Mouse (Mus musculus) layer of hippocampus, adult 2 months (tissue): ENCODE measurements around the gene Rhpn2. TPM values are rescaled to one million over a fixed set of nuclear protein-coding genes. Genes with fewer than 3 reads are reported as not detected.
A peak's percentile ranks its signal among the peaks of the same experiment; 100 is the strongest.

Experiments
- DNase-seq, 2 experiments: peaks; one replicate each; pipeline ENCODE4 v3.0.0; 2022; ENCODE audit warnings: low spot score in 2 of 2
- H3K27ac ChIP-seq: fragments of 200-600 bp; 2 replicates; pipeline ENCODE4 v1.8.1; 2022
- H3K4me3 ChIP-seq: fragments of 200-600 bp; 2 replicates; pipeline ENCODE4 v1.8.1; 2022; ENCODE audit warnings: mild to moderate bottlenecking
- CTCF ChIP-seq: fragments of 200-600 bp; conservative IDR thresholded peaks from 2 replicates; pipeline ENCODE4 v1.8.1; 2022; ENCODE audit warnings: antibody characterized with exemption, mild to moderate bottlenecking, moderate library complexity
- total RNA-seq, 2 experiments: library from RNA; stranded (reverse); gene quantifications; 2 replicates each; pipeline ENCODE4 v1.2.3; 2021

Gene Rhpn2
- total RNA-seq, 2 experiments from 2014 or later = 4.3 to 5.9 TPM

- no peak for DNase-seq
- no peak overlapping the region for H3K4me3 ChIP-seq
- no peak for TF ChIP-seq CTCF
- H3K27ac ChIP-seq = no peak overlapping the region
Measured at GRCm38 (mm10) chr7:35322732-35323420, 11.1 kb upstream of the Rhpn2 start.

DNA sequence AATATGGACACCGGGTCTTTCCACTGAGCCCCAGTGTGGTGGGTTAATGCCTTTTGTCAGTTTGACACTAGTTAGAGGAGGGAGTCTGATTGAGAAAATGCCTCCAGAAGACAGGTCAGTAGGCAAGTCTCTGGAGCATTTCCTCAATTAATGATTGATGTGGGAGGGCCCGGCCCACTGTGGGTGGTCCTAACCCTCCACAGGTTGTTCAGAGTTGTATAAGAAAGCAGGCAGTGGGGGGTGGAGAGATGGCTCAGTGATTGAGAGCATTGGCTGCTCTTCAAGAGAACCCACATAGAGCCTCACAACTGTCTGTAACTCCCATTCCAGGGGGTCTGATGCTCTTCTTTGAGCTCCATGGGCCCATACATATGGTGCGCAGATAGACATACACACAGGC lies 2.4 kb upstream of the Rhpn2 start:
- Histone ChIP-seq H3K27ac (no peak overlapping the region), H3K4me3 (no peak overlapping the region)
- DNase-seq = no peak
- TF ChIP-seq CTCF = no peak

DNA sequence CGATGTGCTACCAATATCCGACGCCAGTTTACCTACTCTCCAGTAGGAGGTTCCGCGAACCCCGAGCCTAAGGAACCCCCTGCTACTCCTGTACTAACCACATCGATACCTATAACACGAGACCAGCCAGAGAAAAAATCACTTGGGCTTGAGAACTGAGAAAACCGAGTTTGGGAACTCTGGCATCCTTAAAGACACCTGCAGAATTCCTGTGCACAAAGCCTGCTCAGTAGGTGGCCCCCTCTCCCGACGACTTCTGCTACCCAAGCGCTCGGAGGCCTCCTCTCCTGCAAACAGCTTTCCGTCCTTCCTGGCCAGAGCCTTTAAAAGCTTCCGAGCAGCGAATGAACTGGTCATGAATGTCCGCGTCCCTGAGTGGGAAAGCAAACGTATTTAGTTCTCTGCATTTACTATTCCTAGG lies 729 bp upstream of the Rhpn2 start:
- peak overlapping the region; percentile 72 for H3K4me3 ChIP-seq
- peak overlapping the region; percentile 77 for H3K27ac ChIP-seq
- peak; percentile 56 for TF ChIP-seq CTCF
- peak; percentile 48 to 49 for DNase-seq

GRCm38 (mm10) chr7:35334527-35335452 lies 820 bp downstream of the Rhpn2 start:
- Histone ChIP-seq H3K4me3 (peak overlapping the region; percentile 72), H3K27ac (peak overlapping the region; percentile 64)
- no peak for DNase-seq
- TF ChIP-seq CTCF = no peak

GRCm38 (mm10) chr7:35340196-35340595 lies 6.2 kb downstream of the Rhpn2 start:
- H3K27ac ChIP-seq = peak overlapping the region; percentile 69
- DNase-seq = peak in 1 of 2 experiments; percentile 10
- TF ChIP-seq CTCF = no peak
- no peak overlapping the region for H3K4me3 ChIP-seq

- no peak for DNase-seq
- H3K27ac ChIP-seq = peak overlapping the region; percentile 69
- TF ChIP-seq CTCF = no peak
- no peak overlapping the region for H3K4me3 ChIP-seq
Measured at GRCm38 (mm10) chr7:35341282-35341681, 7.3 kb downstream of the Rhpn2 start.

DNA sequence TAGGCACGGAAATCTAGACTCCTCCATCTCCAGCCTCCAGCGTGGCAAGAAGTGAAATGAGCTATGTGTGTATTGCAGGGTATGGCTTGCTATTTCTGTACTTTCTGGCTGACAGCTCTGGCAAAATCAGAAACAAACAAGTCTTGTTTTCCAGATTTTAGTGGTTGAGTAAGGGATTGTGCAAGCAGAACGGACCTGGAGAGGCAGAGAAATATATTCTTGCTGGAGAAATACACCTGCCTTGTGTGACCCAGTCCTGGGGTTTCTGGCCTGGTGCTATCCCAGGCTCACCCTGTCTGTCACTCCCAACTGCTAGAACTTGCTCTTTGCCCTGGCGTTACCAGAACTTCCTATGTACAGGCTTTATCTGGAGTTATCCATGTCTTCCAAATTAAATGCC lies 8.5 kb downstream of the Rhpn2 start:
- Histone ChIP-seq H3K4me3 (no peak overlapping the region), H3K27ac (peak overlapping the region; percentile 58)
- no peak for TF ChIP-seq CTCF
- no peak for DNase-seq

DNA sequence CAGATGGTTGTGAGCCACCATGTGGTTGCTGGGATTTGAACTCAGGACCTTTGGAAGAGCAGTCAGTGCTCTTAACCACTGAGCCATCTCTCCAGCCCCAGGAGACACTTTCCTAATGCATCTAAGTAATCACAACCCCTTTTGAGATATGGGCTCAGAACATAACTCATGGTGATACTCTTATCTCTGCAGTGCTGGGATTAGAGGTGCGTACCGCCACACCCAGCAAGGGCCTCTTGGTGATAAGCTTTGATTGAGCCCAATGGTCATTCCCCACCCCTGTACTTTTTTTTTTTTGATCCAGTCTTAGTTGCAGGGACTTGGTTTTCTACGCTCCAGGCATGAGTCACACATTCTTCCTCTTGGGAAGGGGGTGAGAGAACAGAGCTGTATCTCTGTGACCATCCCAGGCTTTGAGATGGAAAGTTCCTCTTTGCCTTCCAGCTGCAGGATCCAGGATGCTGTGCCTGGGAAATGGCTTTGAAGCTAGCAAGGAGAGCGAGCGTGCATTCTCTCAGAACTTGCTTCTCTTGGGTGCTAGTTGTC lies 10.9 kb downstream of the Rhpn2 start:
- Histone ChIP-seq H3K27ac (no peak overlapping the region), H3K4me3 (no peak overlapping the region)
- no peak for DNase-seq
- no peak for TF ChIP-seq CTCF

- DNase-seq = no peak
- H3K27ac ChIP-seq = no peak overlapping the region
- no peak overlapping the region for H3K4me3 ChIP-seq
- no peak for TF ChIP-seq CTCF
Measured at GRCm38 (mm10) chr7:35347918-35348700, 14.1 kb downstream of the Rhpn2 start.

- TF ChIP-seq CTCF = no peak
Measured at GRCm38 (mm10) chr7:35349022-35349421, 15.1 kb downstream of the Rhpn2 start.

GRCm38 (mm10) chr7:35349886-35350684 lies 16.1 kb downstream of the Rhpn2 start:
- no peak for DNase-seq
- H3K4me3 ChIP-seq = no peak overlapping the region
- TF ChIP-seq CTCF = no peak
- H3K27ac ChIP-seq = no peak overlapping the region

More at GRCm38 (mm10) chr7:35349022-35349421, 15.1 kb downstream of the Rhpn2 start:
- H3K27ac ChIP-seq = no peak overlapping the region
- no peak overlapping the region for H3K4me3 ChIP-seq
- no peak for DNase-seq

DNA sequence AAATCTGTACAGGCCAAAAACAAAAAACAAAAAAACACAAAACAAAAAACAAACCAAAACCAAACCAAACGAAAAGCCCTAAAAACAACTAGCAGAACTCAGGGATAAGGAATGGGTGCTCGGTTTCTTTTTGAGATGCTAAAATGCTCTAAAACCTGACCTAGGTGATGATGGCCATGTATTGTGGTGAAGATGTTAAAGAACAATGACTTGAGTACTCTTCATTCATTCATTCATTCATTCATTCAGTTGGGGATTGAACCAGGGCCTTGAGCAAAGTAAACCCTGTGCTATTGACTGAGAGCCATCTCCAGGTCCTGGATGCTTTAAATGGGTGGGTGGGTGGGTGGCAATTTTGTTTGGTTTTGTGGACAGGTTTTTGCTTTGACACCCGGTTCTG lies 17.2 kb downstream of the Rhpn2 start:
- DNase-seq = no peak
- no peak for TF ChIP-seq CTCF
- Histone ChIP-seq H3K27ac (no peak overlapping the region), H3K4me3 (no peak overlapping the region)
